Mouse (Mus musculus): ENCODE results near the gene Cdadc1. TPM values are rescaled to one million over a fixed set of nuclear protein-coding genes. Genes with fewer than 3 reads are reported as not detected.

The Cdadc1 gene
- polyA plus RNA-seq, 1 experiment from 2014 or later = 38.8 TPM

DNA sequence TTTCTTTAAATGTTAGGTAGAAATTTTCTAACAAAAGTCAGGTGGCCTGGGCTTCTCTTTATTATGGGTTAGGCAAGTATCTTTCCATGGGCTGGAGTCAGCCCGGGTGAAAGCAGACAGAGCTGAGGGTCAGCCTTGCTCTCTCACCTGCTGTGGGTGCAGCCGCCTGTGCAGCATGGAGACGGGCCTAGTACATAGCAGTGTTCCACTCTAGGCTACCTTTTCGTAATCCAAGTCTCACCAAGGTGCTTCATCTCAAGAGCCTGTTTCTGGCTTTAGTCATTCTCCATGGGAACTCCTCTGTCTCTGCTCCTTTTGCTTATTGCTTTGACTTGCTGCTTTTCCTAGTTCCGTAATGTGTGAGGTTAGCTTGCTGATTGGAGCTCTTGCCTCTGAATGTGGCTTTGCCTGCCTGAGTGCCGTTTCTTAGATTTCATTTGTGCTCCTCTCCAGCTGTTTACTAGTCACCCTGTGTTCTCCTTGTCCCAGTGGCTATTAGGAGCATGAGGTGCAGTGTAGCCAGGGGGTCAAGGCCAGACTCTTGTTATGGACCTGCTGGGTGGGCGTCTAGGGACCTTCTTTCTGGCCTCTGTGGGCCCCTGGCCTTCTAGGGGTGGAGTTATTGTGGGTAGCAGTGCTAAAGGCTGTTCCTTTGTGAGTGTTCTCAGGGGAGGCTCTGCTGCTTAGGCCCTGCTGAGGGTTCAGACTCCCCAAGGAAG, 51.4 kb downstream of the Cdadc1 start:
- DNase-seq (ENCODE audit: low spot score) (peak; percentile 43), ATAC-seq (replicated peaks; ENCODE audit: low FRiP score, low TSS enrichment, low read depth) (no peak)
- no peak overlapping the region for H3K9ac ChIP-seq (ENCODE audit: low read length)
- no peaks in the 10 kb centered on the region for H3K36me3 ChIP-seq (ENCODE audit: control insufficient read depth, insufficient read depth, low read length)
- no peak overlapping the region for H3K27ac ChIP-seq (ENCODE audit: low read depth)
- H3K4me3 ChIP-seq (ENCODE audit: low read depth, low read length) = no peak overlapping the region
- 84% methylated on average over 7 of the region's 7 CpGs for WGBS
- H3K4me1 ChIP-seq (replicated peaks; ENCODE audit: control insufficient read depth, insufficient read depth, low read length) = no peaks in the 10 kb centered on the region; the same call in 1 of the 2 replicates
- no peaks in the 10 kb centered on the region for H3K27me3 ChIP-seq (replicated peaks; ENCODE audit: control insufficient read depth, insufficient read depth, low read length)
- no peak overlapping the region for H3K4me2 ChIP-seq (ENCODE audit: low read length)
- H3K9me3 ChIP-seq (ENCODE audit: control insufficient read depth, low read length) = no peaks in the 10 kb centered on the region

DNA sequence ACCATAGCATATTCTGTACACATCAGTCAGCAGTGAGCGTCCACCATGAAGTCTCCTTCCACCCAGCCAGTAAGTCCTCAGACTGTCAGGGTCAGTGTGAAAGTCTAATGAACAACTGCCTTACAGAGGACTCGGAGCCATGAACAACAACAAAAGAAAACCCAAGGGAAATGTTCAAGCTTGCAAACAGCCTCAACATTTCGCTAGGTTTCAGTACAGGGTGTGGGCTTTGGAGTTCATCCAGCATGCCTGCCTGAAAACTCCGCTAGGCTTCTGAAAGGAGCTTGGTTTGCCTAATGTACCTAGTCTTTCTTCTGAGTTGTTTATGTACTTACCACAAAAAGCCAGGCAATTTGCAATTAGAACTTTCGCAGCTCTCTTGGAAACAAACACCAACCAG, 53.8 kb downstream of the Cdadc1 start:
- H3K27me3 ChIP-seq (replicated peaks; ENCODE audit: control insufficient read depth, insufficient read depth, low read length) = no peaks in the 10 kb centered on the region
- no peak overlapping the region for H3K27ac ChIP-seq (ENCODE audit: low read depth)
- H3K9ac ChIP-seq (ENCODE audit: low read length) = no peak overlapping the region
- WGBS = 79% methylated on average over 5 of the region's 5 CpGs
- no peak for ATAC-seq (replicated peaks; ENCODE audit: low FRiP score, low TSS enrichment, low read depth)
- DNase-seq (ENCODE audit: low spot score) = peak; percentile 47
- H3K9me3 ChIP-seq (ENCODE audit: control insufficient read depth, low read length) = no peaks in the 10 kb centered on the region
- no peak overlapping the region for H3K4me3 ChIP-seq (ENCODE audit: low read depth, low read length)
- no peaks in the 10 kb centered on the region; the same call in 1 of the 2 replicates for H3K4me1 ChIP-seq (replicated peaks; ENCODE audit: control insufficient read depth, insufficient read depth, low read length)
- H3K4me2 ChIP-seq (ENCODE audit: low read length) = no peak overlapping the region
- H3K36me3 ChIP-seq (ENCODE audit: control insufficient read depth, insufficient read depth, low read length) = 0 out of 2 replicates have a peak, but pooled peaks cover 4% of the 10 kb centered on the region

DNA sequence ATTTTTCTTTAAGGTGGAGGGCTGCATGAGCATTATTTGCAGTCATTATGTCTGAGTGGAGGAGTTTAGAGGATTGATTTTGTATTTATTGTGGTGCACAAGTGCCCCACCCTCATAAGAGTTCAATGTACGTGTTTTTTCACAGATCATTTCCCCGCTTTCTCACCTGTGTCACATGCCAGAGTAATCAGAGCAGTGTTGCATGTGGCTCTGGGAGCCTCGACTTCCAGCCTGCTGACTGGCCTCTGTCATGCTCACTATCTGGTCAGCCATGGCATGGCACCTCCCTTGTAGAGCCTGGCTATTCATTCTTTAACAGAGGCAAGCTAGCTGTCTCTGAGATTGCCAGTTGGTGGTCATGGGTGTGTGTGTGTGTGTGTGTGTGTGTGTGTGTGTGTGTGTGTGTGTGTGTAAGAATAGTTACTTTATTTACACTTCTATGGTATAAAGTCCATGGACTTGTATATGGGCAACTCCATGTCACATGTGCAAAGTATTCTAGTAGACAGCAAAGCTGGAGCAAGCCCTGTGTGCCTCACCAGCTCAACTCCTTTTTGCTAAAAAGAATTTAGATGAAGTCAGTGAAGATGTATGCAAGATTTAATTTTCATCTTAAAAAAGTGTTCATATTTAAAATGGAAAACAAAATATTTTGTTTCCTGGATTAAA, 54.5 kb downstream of the Cdadc1 start:
- 72% methylated on average over 3 of the region's 3 CpGs for WGBS
- no peak overlapping the region for H3K27ac ChIP-seq (ENCODE audit: low read depth)
- DNase-seq (ENCODE audit: low spot score) = peak; percentile 27

DNA sequence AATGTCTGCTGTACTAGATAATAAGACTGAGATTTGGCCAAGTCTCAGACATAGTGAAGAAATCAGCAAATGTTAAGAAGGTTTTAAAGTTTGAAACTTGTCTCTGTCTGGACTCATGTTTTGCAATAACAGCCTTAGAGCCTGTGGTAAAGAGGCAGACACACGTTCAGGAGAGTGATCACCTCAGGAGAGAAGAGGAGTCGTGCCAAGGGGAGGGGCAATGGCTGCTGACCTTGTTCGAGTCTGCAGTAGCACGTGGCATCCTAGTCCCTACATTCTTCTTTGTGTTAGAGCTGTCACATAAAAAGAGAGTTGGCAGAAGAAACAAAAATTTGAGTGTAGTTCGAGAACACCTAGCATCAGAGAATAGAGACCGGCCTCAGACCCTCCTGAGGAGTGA, 57.0 kb downstream of the Cdadc1 start:
- ATAC-seq (replicated peaks; ENCODE audit: low FRiP score, low TSS enrichment, low read depth) = no peak
- H3K4me1 ChIP-seq (replicated peaks; ENCODE audit: control insufficient read depth, insufficient read depth, low read length) = no peaks in the 10 kb centered on the region
- 80% methylated on average over 6 of the region's 6 CpGs for whole genome bisulfite sequencing
- H3K36me3 ChIP-seq (ENCODE audit: control insufficient read depth, insufficient read depth, low read length) = 0 out of 2 replicates have a peak, but pooled peaks cover 4% of the 10 kb centered on the region
- H3K27me3 ChIP-seq (replicated peaks; ENCODE audit: control insufficient read depth, insufficient read depth, low read length) = no peaks in the 10 kb centered on the region
- no peak for DNase-seq (ENCODE audit: low spot score)
- no peak overlapping the region for H3K27ac ChIP-seq (ENCODE audit: low read depth)
- H3K9ac ChIP-seq (ENCODE audit: low read length) = no peak overlapping the region
- H3K4me3 ChIP-seq (ENCODE audit: low read depth, low read length) = no peak overlapping the region
- H3K9me3 ChIP-seq (ENCODE audit: control insufficient read depth, low read length) = no peaks in the 10 kb centered on the region
- H3K4me2 ChIP-seq (ENCODE audit: low read length) = no peak overlapping the region

More for the DNA sequence above, 54.5 kb downstream of the Cdadc1 start:
- ATAC-seq (replicated peaks; ENCODE audit: low FRiP score, low TSS enrichment, low read depth) = no peak
- Histone ChIP-seq H3K4me3 (ENCODE audit: low read depth, low read length) (no peak overlapping the region), H3K4me2 (ENCODE audit: low read length) (no peak overlapping the region), H3K9me3 (ENCODE audit: control insufficient read depth, low read length) (no peaks in the 10 kb centered on the region), H3K27me3 (replicated peaks; ENCODE audit: control insufficient read depth, insufficient read depth, low read length) (no peaks in the 10 kb centered on the region), H3K4me1 (replicated peaks; ENCODE audit: control insufficient read depth, insufficient read depth, low read length) (no peaks in the 10 kb centered on the region), H3K36me3 (ENCODE audit: control insufficient read depth, insufficient read depth, low read length) (0 out of 2 replicates have a peak, but pooled peaks cover 4% of the 10 kb centered on the region), H3K9ac (ENCODE audit: low read length) (no peak overlapping the region)

DNA sequence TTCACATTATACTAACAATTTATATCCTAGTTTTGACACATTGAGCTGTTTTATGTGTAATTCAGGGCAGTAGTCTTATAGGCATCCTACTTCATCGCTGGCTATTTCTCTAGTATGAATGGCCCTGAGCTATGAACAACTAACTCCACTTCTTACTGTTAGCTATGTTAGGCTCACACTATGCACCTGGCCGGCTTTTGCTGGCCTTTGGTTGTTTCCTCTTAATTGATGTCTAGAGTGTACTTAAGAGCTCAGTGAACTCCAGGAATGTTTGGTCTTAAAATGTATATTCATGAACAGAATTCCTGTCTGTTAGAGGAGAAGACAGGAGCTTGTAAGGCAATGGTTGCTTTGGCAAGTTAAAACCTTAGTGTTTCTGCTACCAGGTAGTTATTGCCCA, 57.5 kb downstream of the Cdadc1 start:
- ATAC-seq (replicated peaks; ENCODE audit: low FRiP score, low TSS enrichment, low read depth) (no peak), DNase-seq (ENCODE audit: low spot score) (no peak)
- H3K27me3 ChIP-seq (replicated peaks; ENCODE audit: control insufficient read depth, insufficient read depth, low read length) = no peaks in the 10 kb centered on the region
- no peak overlapping the region for H3K4me2 ChIP-seq (ENCODE audit: low read length)
- H3K36me3 ChIP-seq (ENCODE audit: control insufficient read depth, insufficient read depth, low read length) = 0 out of 2 replicates have a peak, but pooled peaks cover 4% of the 10 kb centered on the region
- 86% methylated on average over 2 of the region's 2 CpGs for WGBS
- H3K27ac ChIP-seq (ENCODE audit: low read depth) = no peak overlapping the region
- H3K9ac ChIP-seq (ENCODE audit: low read length) = no peak overlapping the region
- no peaks in the 10 kb centered on the region for H3K9me3 ChIP-seq (ENCODE audit: control insufficient read depth, low read length)
- no peak overlapping the region for H3K4me3 ChIP-seq (ENCODE audit: low read depth, low read length)
- H3K4me1 ChIP-seq (replicated peaks; ENCODE audit: control insufficient read depth, insufficient read depth, low read length) = no peaks in the 10 kb centered on the region

DNA sequence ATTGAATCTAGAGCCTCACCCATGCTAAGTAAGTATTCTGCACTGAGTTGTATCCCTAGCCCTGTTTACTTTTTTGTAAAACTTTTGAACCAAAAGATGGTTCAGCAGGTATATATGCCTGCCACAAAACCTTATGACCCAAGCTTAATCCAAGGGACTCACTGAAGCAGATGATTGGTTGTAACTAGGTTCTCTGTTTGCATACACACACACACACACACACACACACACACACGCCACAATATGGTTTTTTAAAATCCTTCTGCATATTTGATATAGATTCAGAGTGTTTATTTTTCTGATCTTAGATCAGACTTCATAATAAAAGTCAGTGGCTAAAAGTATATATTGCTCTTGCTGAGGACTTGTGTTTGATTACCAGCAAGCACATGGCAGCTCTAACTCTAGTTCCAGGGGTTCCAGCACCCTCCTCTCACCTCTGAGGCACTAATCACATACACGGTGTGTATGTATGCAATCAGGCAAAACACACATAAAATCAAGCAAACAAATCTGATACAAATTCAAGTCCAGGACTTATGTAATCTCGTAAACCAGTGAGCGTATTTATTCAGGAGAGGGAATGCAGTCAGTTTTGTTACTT, 59.8 kb downstream of the Cdadc1 start:
- Histone ChIP-seq H3K9me3 (ENCODE audit: control insufficient read depth, low read length) (no peaks in the 10 kb centered on the region), H3K4me2 (ENCODE audit: low read length) (no peak overlapping the region), H3K9ac (ENCODE audit: low read length) (no peak overlapping the region), H3K27ac (ENCODE audit: low read depth) (no peak overlapping the region), H3K4me3 (ENCODE audit: low read depth, low read length) (no peak overlapping the region), H3K27me3 (replicated peaks; ENCODE audit: control insufficient read depth, insufficient read depth, low read length) (no peaks in the 10 kb centered on the region), H3K36me3 (ENCODE audit: control insufficient read depth, insufficient read depth, low read length) (0 out of 2 replicates have a peak, but pooled peaks cover 4% of the 10 kb centered on the region), H3K4me1 (replicated peaks; ENCODE audit: control insufficient read depth, insufficient read depth, low read length) (no peaks in the 10 kb centered on the region)
- WGBS = 73% methylated on average over 4 of the region's 4 CpGs
- no peak for ATAC-seq (replicated peaks; ENCODE audit: low FRiP score, low TSS enrichment, low read depth)
- no peak for DNase-seq (ENCODE audit: low spot score)

DNA sequence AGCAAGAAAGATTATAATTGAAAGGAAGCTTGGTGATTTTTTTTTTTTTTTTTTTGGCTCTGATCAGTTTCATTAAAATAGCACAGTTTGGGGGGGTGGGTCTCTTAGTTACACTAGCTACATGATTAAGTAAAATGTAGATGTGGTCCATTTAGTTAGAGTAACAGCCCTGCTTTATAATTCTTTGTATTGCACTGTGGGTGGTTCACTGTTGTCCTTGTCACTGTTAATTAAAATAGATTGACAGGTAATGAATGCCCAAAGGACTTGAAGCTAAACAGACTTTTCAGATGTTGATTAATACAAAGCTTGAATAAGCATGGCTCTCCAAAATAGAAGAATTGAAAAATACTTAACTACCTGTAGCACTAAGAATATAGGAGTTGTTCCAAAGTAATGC, 63.9 kb downstream of the Cdadc1 start:
- DNase-seq (ENCODE audit: low spot score) (no peak), ATAC-seq (replicated peaks; ENCODE audit: low FRiP score, low TSS enrichment, low read depth) (no peak)
- Histone ChIP-seq H3K4me2 (ENCODE audit: low read length) (no peak overlapping the region), H3K36me3 (ENCODE audit: control insufficient read depth, insufficient read depth, low read length) (no peaks in the 10 kb centered on the region), H3K4me3 (ENCODE audit: low read depth, low read length) (no peak overlapping the region), H3K9ac (ENCODE audit: low read length) (no peak overlapping the region), H3K9me3 (ENCODE audit: control insufficient read depth, low read length) (no peaks in the 10 kb centered on the region), H3K27me3 (replicated peaks; ENCODE audit: control insufficient read depth, insufficient read depth, low read length) (no peaks in the 10 kb centered on the region), H3K4me1 (replicated peaks; ENCODE audit: control insufficient read depth, insufficient read depth, low read length) (no peaks in the 10 kb centered on the region), H3K27ac (ENCODE audit: low read depth) (no peak overlapping the region)

DNA sequence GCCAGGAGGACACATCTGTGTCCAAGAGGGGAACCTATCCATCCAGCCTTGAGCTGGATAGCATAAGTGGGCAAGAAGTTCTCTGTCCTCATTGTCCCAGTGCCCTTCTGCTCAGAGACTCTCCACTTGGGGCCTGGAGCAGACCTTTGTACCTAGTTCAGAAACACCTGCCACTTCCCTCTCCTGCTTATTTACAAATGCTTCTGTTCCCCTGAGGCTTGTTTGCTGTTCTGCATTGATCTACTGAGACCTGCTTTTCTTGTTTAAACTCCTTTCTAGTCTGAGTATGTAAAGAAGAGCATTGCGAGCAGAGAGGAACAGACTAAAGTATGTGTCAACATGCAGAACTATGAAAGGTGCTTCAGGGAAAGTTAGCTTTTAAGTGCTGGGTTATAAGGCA, 64.8 kb downstream of the Cdadc1 start:
- Histone ChIP-seq H3K27ac (ENCODE audit: low read depth) (peak overlapping the region; percentile 27; the same call in 1 of the 2 replicates), H3K27me3 (replicated peaks; ENCODE audit: control insufficient read depth, insufficient read depth, low read length) (no peaks in the 10 kb centered on the region), H3K36me3 (ENCODE audit: control insufficient read depth, insufficient read depth, low read length) (no peaks in the 10 kb centered on the region), H3K9ac (ENCODE audit: low read length) (no peak overlapping the region), H3K9me3 (ENCODE audit: control insufficient read depth, low read length) (no peaks in the 10 kb centered on the region), H3K4me3 (ENCODE audit: low read depth, low read length) (no peak overlapping the region), H3K4me2 (ENCODE audit: low read length) (no peak overlapping the region), H3K4me1 (replicated peaks; ENCODE audit: control insufficient read depth, insufficient read depth, low read length) (no peaks in the 10 kb centered on the region)
- DNase-seq (ENCODE audit: low spot score) (no peak), ATAC-seq (replicated peaks; ENCODE audit: low FRiP score, low TSS enrichment, low read depth) (no peak)
- WGBS = 53% methylated on average over 1 of the region's 1 CpGs
